In genomic region chr16:30052839-30053511, GRCm38 (mm10) we compare ENCODE assay signal across 17 mouse cellular contexts. TPM values are rescaled to one million over a fixed set of nuclear protein-coding genes. Genes with fewer than 3 reads are reported as not detected.
DNase-seq lines count a peak whose midpoint lies in the region; ATAC-seq lines count a peak whose summit lies in the region.
"Had no signal": no experiment of that assay in that cellular context is flagged by ENCODE, and none has a peak within 500 bp of the region (broad histone marks: within the 10 kb centered on the region; RNA-seq: fewer than 3 reads in every experiment).

No protein-coding gene starts in this region.

- H3K27ac ChIP-seq in liver, embryonic 13.5 days, result peak overlapping the region; percentile 48
- H3K27ac ChIP-seq in liver, embryonic 12.5 days, result no peak overlapping the region
- H3K27ac ChIP-seq in brown adipose tissue, adult 24 weeks (replicated peaks; ENCODE audit: low read depth, low read length), result 0 out of 2 replicates have a peak overlapping the region, but pooled peaks have one; percentile 0
- peak overlapping the region; percentile 59 for H3K27ac ChIP-seq in kidney, embryonic 16.5 days (ENCODE audit: low read length)
- H3K27ac ChIP-seq in stomach, embryonic 14.5 days (ENCODE audit: low read length), result peak overlapping the region; percentile 24; the same call in 1 of the 2 replicates
- H3K27ac ChIP-seq: forebrain, embryonic 13.5 days; heart, embryonic 15.5 days; hindbrain, embryonic 10.5 days; liver, embryonic 14.5 days had no signal

- no peaks in the 10 kb centered on the region for H3K36me3 ChIP-seq in liver, embryonic 13.5 days
- no peaks in the 10 kb centered on the region for H3K36me3 ChIP-seq in liver, embryonic 12.5 days
- no peaks in the 10 kb centered on the region for H3K36me3 ChIP-seq in kidney, embryonic 16.5 days (ENCODE audit: insufficient read depth, low read length)
- no peaks in the 10 kb centered on the region for H3K36me3 ChIP-seq in stomach, embryonic 14.5 days (ENCODE audit: control insufficient read depth, insufficient read depth, low read length)
- H3K36me3 ChIP-seq: heart, embryonic 15.5 days; hindbrain, embryonic 10.5 days had no signal

- H3K27me3 ChIP-seq in liver, embryonic 13.5 days, result peaks cover 10% of the 10 kb centered on the region; the same call in 1 of the 2 replicates
- peaks cover 48% of the 10 kb centered on the region for H3K27me3 ChIP-seq in liver, embryonic 12.5 days (replicated peaks)
- H3K27me3 ChIP-seq in kidney, embryonic 16.5 days (ENCODE audit: insufficient read depth, low read length), result no peaks in the 10 kb centered on the region
- no peaks in the 10 kb centered on the region for H3K27me3 ChIP-seq in stomach, embryonic 14.5 days (ENCODE audit: control insufficient read depth, insufficient read depth, low read length)
- H3K27me3 ChIP-seq: heart, embryonic 15.5 days had no signal

- H3K9ac ChIP-seq in liver, embryonic 13.5 days, result no peak overlapping the region
- H3K9ac ChIP-seq in liver, embryonic 12.5 days, result no peak overlapping the region
- H3K9ac ChIP-seq in kidney, embryonic 16.5 days (replicated peaks; ENCODE audit: low read length), result no peak overlapping the region
- H3K9ac ChIP-seq in stomach, embryonic 14.5 days (replicated peaks; ENCODE audit: low read depth, low read length), result no peak overlapping the region
- H3K9ac ChIP-seq: forebrain, embryonic 13.5 days; heart, embryonic 15.5 days; liver, embryonic 14.5 days had no signal

- ATAC-seq in liver, embryonic 13.5 days (ENCODE audit: low read depth), result no peak
- no peak for ATAC-seq in liver, embryonic 12.5 days
- peak; percentile 35; the same call in 1 of the 2 replicates for ATAC-seq in kidney, embryonic 16.5 days (ENCODE audit: low FRiP score, low TSS enrichment)
- ATAC-seq in stomach, embryonic 14.5 days (ENCODE audit: insufficient number of reproducible peaks, insufficient read depth, low FRiP score, low read depth), result peak; percentile 15; the same call in 1 of the 2 replicates
- ATAC-seq: forebrain, embryonic 13.5 days had no signal

- H3K4me3 ChIP-seq in liver, embryonic 13.5 days (replicated peaks), result no peak overlapping the region
- no peak overlapping the region for H3K4me3 ChIP-seq in liver, embryonic 12.5 days
- H3K4me3 ChIP-seq in brown adipose tissue, adult 24 weeks (ENCODE audit: insufficient read depth, low read depth, low read length), result no peak overlapping the region
- no peak overlapping the region for H3K4me3 ChIP-seq in kidney, embryonic 16.5 days (ENCODE audit: low read length)
- no peak overlapping the region for H3K4me3 ChIP-seq in stomach, embryonic 14.5 days (ENCODE audit: low read depth, low read length)
- H3K4me3 ChIP-seq: forebrain, embryonic 13.5 days; heart, embryonic 15.5 days; hindbrain, embryonic 10.5 days had no signal

- no peak for DNase-seq in liver, embryonic 13.5 days
- DNase-seq in adrenal gland, adult 8-10 months, result no peak
- no peak for DNase-seq in ovary, postnatal 36 days (ENCODE audit: low spot score)
- DNase-seq: adrenal gland, postnatal 25 days; cerebellum, postnatal 10 days; embryo, embryonic 11 days; right cerebral cortex, adult 18-20 months had no signal

- H3K4me2 ChIP-seq in liver, embryonic 13.5 days, result no peak overlapping the region
- no peak overlapping the region for H3K4me2 ChIP-seq in liver, embryonic 12.5 days
- H3K4me2 ChIP-seq in kidney, embryonic 16.5 days (replicated peaks; ENCODE audit: low read depth, low read length), result no peak overlapping the region
- no peak overlapping the region for H3K4me2 ChIP-seq in stomach, embryonic 14.5 days (replicated peaks; ENCODE audit: low read depth, low read length)
- H3K4me2 ChIP-seq: forebrain, embryonic 13.5 days; heart, embryonic 15.5 days; midbrain, embryonic 11.5 days had no signal

- peaks cover 28% of the 10 kb centered on the region; the same call in 1 of the 2 replicates for H3K4me1 ChIP-seq in liver, embryonic 13.5 days (replicated peaks)
- peaks cover 14% of the 10 kb centered on the region for H3K4me1 ChIP-seq in liver, embryonic 12.5 days
- peaks cover 4% of the 10 kb centered on the region; the same call in 1 of the 2 replicates for H3K4me1 ChIP-seq in brown adipose tissue, adult 24 weeks (ENCODE audit: control insufficient read depth, insufficient read depth, insufficient read length, low read length)
- H3K4me1 ChIP-seq in kidney, embryonic 16.5 days (ENCODE audit: insufficient read depth, low read length), result peaks cover 14% of the 10 kb centered on the region; the same call in 1 of the 2 replicates
- H3K4me1 ChIP-seq in stomach, embryonic 14.5 days (ENCODE audit: control insufficient read depth, insufficient read depth, low read length), result peaks cover 17% of the 10 kb centered on the region
- H3K4me1 ChIP-seq: forebrain, embryonic 13.5 days had no signal

- 57% methylated on average over 16 of the region's 16 CpGs for WGBS in liver, embryonic 13.5 days (ENCODE audit: insufficient replicate concordance)
- 61% methylated on average over 16 of the region's 16 CpGs for WGBS in liver, embryonic 12.5 days (ENCODE audit: insufficient replicate concordance)
- WGBS in kidney, embryonic 16.5 days, result 51% methylated on average over 16 of the region's 16 CpGs
- 53% methylated on average over 16 of the region's 16 CpGs for WGBS in stomach, embryonic 14.5 days

- H3K9me3 ChIP-seq in liver, embryonic 13.5 days (replicated peaks), result no peaks in the 10 kb centered on the region
- no peaks in the 10 kb centered on the region for H3K9me3 ChIP-seq in liver, embryonic 12.5 days (replicated peaks)
- H3K9me3 ChIP-seq in kidney, embryonic 16.5 days (ENCODE audit: low read length), result no peaks in the 10 kb centered on the region
- H3K9me3 ChIP-seq in stomach, embryonic 14.5 days (ENCODE audit: control insufficient read depth, low read depth, low read length), result no peaks in the 10 kb centered on the region
- H3K9me3 ChIP-seq: forebrain, embryonic 13.5 days; heart, embryonic 15.5 days; hindbrain, embryonic 10.5 days had no signal

RNA-seq across cellular contexts. Expression of gene Hes1, which starts 11.2 kb away (rescaled TPM):
- 5.9 and 6.9 TPM in 2 replicates for polyA plus RNA-seq in liver, embryonic 13.5 days (2015; fragmentation: Nextera tagmentation; extraction: Ambion mirVana)
- polyA plus RNA-seq in liver, embryonic 12.5 days (2016; fragmentation: Nextera tagmentation; extraction: Ambion mirVana), result 12.5 and 12.7 TPM in 2 replicates
- 14.0 and 14.4 TPM in 2 replicates for polyA plus RNA-seq in brown adipose tissue, adult 24 weeks (2012; ENCODE audit: insufficient read depth, insufficient read length, missing spikeins)
- 45.5 and 45.7 TPM in 2 replicates for polyA plus RNA-seq in kidney, embryonic 16.5 days (2015; fragmentation: Nextera tagmentation; extraction: Ambion mirVana)
- 74.1 and 75.8 TPM in 2 replicates for polyA plus RNA-seq in stomach, embryonic 14.5 days (2014; fragmentation: Nextera tagmentation; extraction: Ambion mirVana)
- total RNA-seq in adrenal gland, adult 8-10 months (2022), result 10 to 100 TPM; 25.2 to 38.7 (median 32.2) TPM
- total RNA-seq: granulocyte monocyte progenitor cell, adult 5-6 weeks had no signal

Comparison
In these comparisons a context has a peak if more than half of its experiments do, and no peak if none do; other contexts are left out.
1. ATAC-seq: peak in kidney, embryonic 16.5 days (single experiment) and stomach, embryonic 14.5 days (single experiment); none in liver, embryonic 13.5 days (single experiment) and liver, embryonic 12.5 days (single experiment).